Mouse (Mus musculus) cortical plate, adult 2 months (tissue): ENCODE data around the gene Colgalt1. TPM values are rescaled to one million over a fixed set of nuclear protein-coding genes. Genes with fewer than 3 reads are reported as not detected.

Experiments
- H3K27ac ChIP-seq: fragments of 200-500 bp; 2 replicates; pipeline ENCODE4 v1.5.1; 2012; ENCODE audit warnings: low read length, control low read depth, inconsistent platforms; ENCODE audit not compliant: insufficient read depth
- H3K4me1 ChIP-seq: fragments of 200-500 bp; 2 replicates; pipeline ENCODE4 v1.6.1; 2011; ENCODE audit warnings: low read length; ENCODE audit not compliant: control insufficient read depth, insufficient read depth
- H3K4me3 ChIP-seq: fragments of 200-500 bp; 2 replicates; pipeline ENCODE4 v1.5.1; 2011; ENCODE audit warnings: mild to moderate bottlenecking, low read length, control low read depth; ENCODE audit not compliant: insufficient read depth
- CTCF ChIP-seq: fragments of 200-500 bp; IDR thresholded peaks from 2 replicates; pipeline ENCODE4 v1.5.1; 2011; ENCODE audit warnings: mild to moderate bottlenecking, control low read depth, low read length; ENCODE audit not compliant: insufficient read depth; ENCODE audit errors: extremely low read depth
- POLR2A ChIP-seq: fragments of 200-500 bp; IDR thresholded peaks from 2 replicates; pipeline ENCODE4 v1.6.1; 2011; ENCODE audit warnings: mild to moderate bottlenecking, low read length, control low read depth; ENCODE audit not compliant: insufficient read depth; ENCODE audit errors: extremely low read depth
- polyA plus RNA-seq: library from polyadenylated mRNA; depleted of rRNA; stranded (reverse); fragments of >200 nt; gene quantifications from 2 replicates; pipeline ENCODE4 v1.2.3, GENCODE M21; 2012

Colgalt1 gene
- polyA plus RNA-seq, 1 experiment = 100 TPM

DNA sequence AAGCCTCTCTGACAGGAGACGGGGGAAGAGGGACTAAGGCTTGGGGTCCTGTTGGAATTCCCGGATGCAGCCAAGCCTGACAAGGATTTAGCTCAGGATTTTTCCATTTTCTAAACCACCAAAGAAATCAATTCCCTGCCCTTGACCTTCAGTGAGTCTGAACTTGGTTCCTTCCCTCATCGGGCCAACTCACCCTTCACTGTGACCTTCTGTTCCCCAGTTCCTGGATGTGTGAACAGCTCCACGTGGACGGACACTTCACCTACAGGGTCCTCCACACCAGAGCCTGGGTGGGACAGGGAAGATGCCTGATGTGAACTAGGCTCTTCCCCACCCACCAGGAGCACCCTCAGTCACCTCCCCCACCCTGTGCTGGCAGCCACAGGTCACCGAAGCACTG, 20.0 kb downstream of the Colgalt1 start:
- Histone ChIP-seq H3K27ac (no peak overlapping the region), H3K4me1 (no peaks in the 10 kb centered on the region), H3K4me3 (no peak overlapping the region)
- TF ChIP-seq POLR2A = no peak

- Histone ChIP-seq H3K27ac (no peak overlapping the region), H3K4me1 (no peaks in the 10 kb centered on the region), H3K4me3 (no peak overlapping the region)
- TF ChIP-seq CTCF = no peak
- TF ChIP-seq POLR2A = no peak
Measured at GRCm38 (mm10) chr8:71631897-71632296, 21.1 kb downstream of the Colgalt1 start.

DNA sequence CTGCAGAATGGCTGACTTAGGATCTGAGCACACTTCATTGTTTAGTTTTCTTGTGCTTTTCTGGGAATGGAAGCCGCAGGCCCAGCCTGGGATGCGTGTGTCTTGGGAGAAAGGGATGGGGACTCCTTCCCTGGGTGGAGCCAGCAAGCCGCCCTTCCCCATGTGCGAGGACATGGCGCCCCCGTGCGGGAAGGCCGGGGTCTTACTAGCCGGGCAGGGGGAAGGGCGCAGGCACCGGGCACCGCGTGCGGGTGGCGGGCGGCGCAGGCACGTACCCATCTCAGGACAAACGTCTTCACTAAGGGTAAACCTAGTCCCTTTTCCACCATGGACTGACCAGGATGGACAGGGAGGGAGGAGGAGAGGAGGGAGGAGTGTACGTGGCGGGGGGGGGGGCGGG, 22.4 kb downstream of the Colgalt1 start:
- TF ChIP-seq CTCF = 0 out of 2 replicates have a peak, but pooled peaks have one; percentile 3
- TF ChIP-seq POLR2A = no peak
- no peak overlapping the region for H3K27ac ChIP-seq
- no peaks in the 10 kb centered on the region for H3K4me1 ChIP-seq
- H3K4me3 ChIP-seq = no peak overlapping the region

DNA sequence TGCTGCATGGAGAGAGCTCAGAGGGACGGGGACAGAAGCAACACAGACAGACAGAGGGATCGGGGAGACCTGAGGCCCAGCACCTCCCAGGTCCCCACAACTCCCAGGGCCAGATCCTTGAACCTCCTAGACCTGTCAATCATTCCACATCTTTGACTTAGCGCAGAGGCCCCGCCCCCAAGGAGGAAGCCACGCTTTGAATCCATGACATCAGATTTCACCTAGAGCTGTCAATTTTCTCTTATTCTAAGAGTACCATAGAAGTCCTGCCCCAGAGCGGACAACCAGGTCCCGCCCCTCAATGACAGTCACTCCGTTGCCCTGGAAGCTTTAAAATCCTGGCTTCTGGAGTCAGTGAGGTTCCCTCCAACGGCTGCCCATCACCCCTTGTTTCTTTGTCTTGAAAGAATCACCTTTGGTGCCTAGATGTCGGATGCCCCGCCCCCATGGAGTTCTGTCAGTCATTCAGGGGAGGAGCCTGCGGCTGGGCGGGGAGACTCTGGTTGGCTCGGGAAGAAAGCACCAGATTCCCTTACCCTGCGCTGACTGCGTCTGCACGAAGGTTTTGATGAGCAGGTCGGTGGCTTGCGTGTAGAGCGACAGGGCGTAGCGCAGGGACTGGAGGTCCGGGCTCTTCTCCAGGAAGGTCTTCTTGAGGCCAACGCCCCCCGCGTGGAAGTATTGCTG, 23.3 kb downstream of the Colgalt1 start:
- Histone ChIP-seq H3K4me1 (no peaks in the 10 kb centered on the region), H3K27ac (no peak overlapping the region), H3K4me3 (no peak overlapping the region)
- TF ChIP-seq CTCF (no peak), POLR2A (no peak)

DNA sequence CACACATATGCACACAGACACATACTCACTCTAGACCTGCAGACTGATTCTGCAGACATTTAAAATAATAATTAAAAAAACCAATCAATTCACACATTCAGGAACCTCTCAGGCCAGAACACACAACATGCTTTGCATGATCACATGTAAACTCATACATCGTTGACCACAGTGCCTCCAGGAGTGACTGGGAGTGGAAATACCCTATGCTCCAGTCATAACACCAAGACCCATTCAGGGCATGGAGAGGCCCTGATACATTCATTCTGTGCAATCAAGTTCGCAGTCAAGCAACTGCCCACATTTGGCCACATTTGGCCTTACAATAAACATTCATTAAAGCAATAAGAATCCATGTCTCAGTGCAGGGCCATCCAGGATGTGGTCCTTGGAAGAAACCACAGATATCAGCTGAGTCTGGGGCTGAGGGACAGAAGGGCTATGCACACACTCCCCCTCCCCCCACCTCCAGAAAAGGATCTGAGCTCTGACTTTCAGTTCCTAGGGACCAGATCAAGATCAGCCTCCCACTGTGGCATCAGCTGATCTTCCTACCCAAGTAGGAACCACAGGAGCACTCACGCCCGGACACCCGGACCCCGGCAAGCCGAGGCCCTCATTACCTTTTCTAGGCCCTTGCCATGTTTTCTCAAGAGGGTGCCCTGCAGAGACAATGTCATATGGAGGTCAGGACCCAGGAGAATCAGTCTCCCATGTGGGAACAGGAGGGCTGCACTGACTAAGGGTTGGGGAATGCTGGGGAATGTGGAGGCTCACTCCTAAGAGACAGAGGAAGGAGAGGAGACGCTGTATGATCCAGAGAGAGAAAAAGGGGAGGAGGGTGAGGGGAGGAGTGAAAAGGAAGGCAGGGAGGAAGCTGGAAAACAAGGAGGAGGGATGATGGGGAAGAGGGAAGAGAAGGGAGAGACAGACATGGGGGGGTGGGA, 26.6 kb downstream of the Colgalt1 start:
- Histone ChIP-seq H3K27ac (no peak overlapping the region), H3K4me3 (no peak overlapping the region), H3K4me1 (no peaks in the 10 kb centered on the region)
- TF ChIP-seq POLR2A (no peak), CTCF (no peak)

GRCm38 (mm10) chr8:71638321-71638720, 27.5 kb downstream of the Colgalt1 start:
- H3K4me3 ChIP-seq = no peak overlapping the region
- no peak overlapping the region for H3K27ac ChIP-seq
- TF ChIP-seq CTCF = no peak
- TF ChIP-seq POLR2A = no peak
- H3K4me1 ChIP-seq = no peaks in the 10 kb centered on the region

DNA sequence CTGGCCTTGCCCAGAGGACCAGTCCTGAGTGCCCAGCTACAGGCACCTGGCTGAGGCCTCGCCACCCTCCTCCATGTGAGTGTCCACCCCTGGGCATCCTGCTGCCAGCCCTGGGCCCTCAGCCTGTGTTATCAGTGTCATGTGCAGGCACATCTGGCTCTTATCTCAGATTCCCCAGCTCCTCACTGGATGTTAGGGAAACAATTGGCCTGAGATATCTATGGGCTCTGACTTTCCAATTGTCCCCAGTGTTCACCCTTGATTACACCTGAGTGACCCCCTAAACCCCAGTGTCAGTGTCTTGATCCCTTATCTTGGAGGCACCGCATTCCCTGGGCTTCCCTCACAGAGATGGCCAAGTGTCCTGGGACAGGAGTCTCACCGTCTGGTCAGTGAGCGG, 28.5 kb downstream of the Colgalt1 start:
- TF ChIP-seq CTCF (no peak), POLR2A (no peak)
- Histone ChIP-seq H3K27ac (no peak overlapping the region), H3K4me3 (no peak overlapping the region), H3K4me1 (no peaks in the 10 kb centered on the region)

DNA sequence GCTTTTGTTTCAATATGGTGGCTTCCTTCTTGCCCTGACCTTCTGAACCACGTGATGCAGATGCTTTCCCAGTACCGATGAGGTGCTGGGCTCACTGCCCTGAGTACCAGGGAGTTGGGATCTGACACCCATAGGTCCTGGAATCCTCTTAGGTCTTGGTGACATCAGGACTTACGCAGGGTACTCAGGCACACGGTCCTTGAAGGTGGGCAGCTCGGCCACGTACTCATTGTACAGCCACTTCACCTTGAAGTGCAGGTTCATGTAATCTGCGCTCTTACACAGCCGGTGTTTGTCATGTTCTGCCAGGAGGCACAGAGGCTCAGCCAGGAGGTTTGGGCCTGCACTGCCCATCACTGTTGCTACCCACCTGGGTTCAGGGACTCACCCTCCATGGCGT, 34.7 kb downstream of the Colgalt1 start:
- TF ChIP-seq CTCF = no peak
- no peak for TF ChIP-seq POLR2A
- no peak overlapping the region for H3K27ac ChIP-seq
- no peaks in the 10 kb centered on the region for H3K4me1 ChIP-seq
- H3K4me3 ChIP-seq = no peak overlapping the region

GRCm38 (mm10) chr8:71654600-71654999, 43.8 kb downstream of the Colgalt1 start:
- TF ChIP-seq POLR2A = no peak
- TF ChIP-seq CTCF = no peak
- H3K27ac ChIP-seq = no peak overlapping the region

GRCm38 (mm10) chr8:71657816-71658215, 47.0 kb downstream of the Colgalt1 start:
- no peak overlapping the region for H3K27ac ChIP-seq
- H3K4me3 ChIP-seq = no peak overlapping the region
- no peaks in the 10 kb centered on the region for H3K4me1 ChIP-seq
- TF ChIP-seq CTCF (no peak), POLR2A (no peak)

More at GRCm38 (mm10) chr8:71654600-71654999, 43.8 kb downstream of the Colgalt1 start:
- no peak overlapping the region for H3K4me3 ChIP-seq
- no peaks in the 10 kb centered on the region for H3K4me1 ChIP-seq
